In the genomic region with DNA sequence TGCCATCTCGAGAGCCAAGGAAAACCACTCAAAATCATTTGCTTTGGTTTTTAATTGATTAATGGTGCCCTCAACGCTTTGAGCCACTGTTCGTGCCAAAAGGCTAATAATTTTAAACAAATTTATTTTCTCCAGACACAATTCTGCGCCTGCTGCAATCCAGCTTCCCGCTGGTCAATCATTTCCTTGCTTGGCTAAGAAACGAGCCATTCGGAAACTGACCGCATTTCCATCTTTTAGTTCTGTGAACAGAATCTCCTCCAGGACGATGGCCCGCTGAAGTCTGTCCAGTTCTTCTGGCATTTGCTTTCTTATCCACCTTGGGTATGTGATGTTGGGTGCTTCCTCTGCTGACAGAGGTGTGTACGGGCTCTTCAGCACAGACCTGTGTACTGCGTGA, we compare ENCODE assay signal across 17 mouse cellular contexts.
"Had no signal": no experiment of that assay in that cellular context is flagged by ENCODE, and none has a peak within 500 bp of the region (broad histone marks: within the 10 kb centered on the region; RNA-seq: fewer than 3 reads in every experiment).

No protein-coding gene starts in this region.

- H3K27ac ChIP-seq: lung, embryonic 15.5 days; macrophage; midbrain, embryonic 13.5 days; midbrain, embryonic 15.5 days; neural tube, embryonic 12.5 days; stomach, embryonic 15.5 days; stomach, postnatal 0 days had no signal

- H3K9me3 ChIP-seq: lung, embryonic 15.5 days; midbrain, embryonic 13.5 days; midbrain, embryonic 15.5 days; neural tube, embryonic 12.5 days; stomach, embryonic 15.5 days had no signal

- ATAC-seq: lung, postnatal 0 days; midbrain, embryonic 13.5 days; midbrain, embryonic 15.5 days had no signal

- H3K27me3 ChIP-seq: lung, embryonic 15.5 days; megakaryocyte, embryonic 14.5 days; midbrain, embryonic 13.5 days; midbrain, embryonic 15.5 days; neural tube, embryonic 12.5 days; stomach, embryonic 15.5 days had no signal

- H3K4me2 ChIP-seq: lung, embryonic 15.5 days; midbrain, embryonic 11.5 days; midbrain, embryonic 13.5 days; midbrain, embryonic 15.5 days; neural tube, embryonic 12.5 days; stomach, embryonic 15.5 days had no signal

- H3K9ac ChIP-seq: lung, embryonic 15.5 days; midbrain, embryonic 13.5 days; midbrain, embryonic 15.5 days; neural tube, embryonic 12.5 days; stomach, embryonic 15.5 days had no signal

- H3K4me3 ChIP-seq: lung, embryonic 15.5 days; megakaryocyte, embryonic 14.5 days; midbrain, embryonic 13.5 days; midbrain, embryonic 15.5 days; neural tube, embryonic 12.5 days; stomach, embryonic 15.5 days had no signal

- DNase-seq: lung, adult 2 months; lung, postnatal 14 days; lung, postnatal 36 days; right cerebral cortex, postnatal 14 days; thymus, adult 2 months; thymus, postnatal 25 days; thymus, postnatal 4 days had no signal
